Mouse (Mus musculus) Patski (cell line): ENCODE data around the gene Gm21800. TPM values are rescaled to one million over a fixed set of nuclear protein-coding genes. Genes with fewer than 3 reads are reported as not detected.
"Not testable (repeated sequence)": the region's sequence is repeated elsewhere in the genome, so short reads cannot be mapped to it uniquely, and the experiment has no call there.

ENCODE experiments used
- ATAC-seq: fragments of 100-300 bp; one replicate; pipeline ENCODE4 v1.8.0; 2021
- CTCF ChIA-PET: fragments of 350-600 bp; sonication (Branson Sonifier 250); formaldehyde crosslinking; loops from one replicate; lab custom pipeline; 2022; ENCODE audit warnings: inconsistent platforms; lab: Charles Lee
- POLR2A ChIA-PET: fragments of 350-600 bp; sonication (Branson Sonifier 250); formaldehyde crosslinking; loops from one replicate; lab custom pipeline; 2022; ENCODE audit warnings: antibody characterized with exemption, inconsistent platforms; lab: Charles Lee
- DNase-seq: peaks from one replicate; pipeline ENCODE4 v3.0.0-alpha.2; 2011; ENCODE audit warnings: low read depth, low spot score
- H3K27me3 ChIP-seq: fragments of 371-371 bp; one replicate; pipeline ENCODE4 v1.5.1; 2021
- in situ Hi-C: fragments of 300-500 bp; cut with MboI; formaldehyde crosslinking; loops from 3 replicates; pipeline ENCODE4 v1.11.1; 2018; ENCODE audit warnings: low pct_unique_long_range_greater_than_20kb, mixed read lengths
- polyA plus RNA-seq: library from polyadenylated mRNA; unstranded; gene quantifications from one replicate; pipeline ENCODE4 v1.2.3, GENCODE M21; 2021

Gene Gm21800
- not detected for polyA plus RNA-seq

- in situ Hi-C loops, DNase-seq, H3K27me3 ChIP-seq, ATAC-seq, POLR2A ChIA-PET, CTCF ChIA-PET: not testable (repeated sequence)
Observed at GRCm38 (mm10) chrY:41406198-41406597, at the start of gene Gm21800. Gene Gm21800, plus strand, starts transcription at chrY:41406498.
